Mouse (Mus musculus): Measurements from ENCODE around the gene Olfr113. TPM values are rescaled to one million over a fixed set of nuclear protein-coding genes. Genes with fewer than 3 reads are reported as not detected.

The Olfr113 gene
- not detected in 2 replicates for polyA plus RNA-seq (2015; fragmentation: Nextera tagmentation; extraction: Ambion mirVana)

GRCm38 (mm10) chr17:37577563-37577962, at the start of gene Olfr113:
Gene Olfr113 (minus strand): TSS chr17:37577663.

DNA sequence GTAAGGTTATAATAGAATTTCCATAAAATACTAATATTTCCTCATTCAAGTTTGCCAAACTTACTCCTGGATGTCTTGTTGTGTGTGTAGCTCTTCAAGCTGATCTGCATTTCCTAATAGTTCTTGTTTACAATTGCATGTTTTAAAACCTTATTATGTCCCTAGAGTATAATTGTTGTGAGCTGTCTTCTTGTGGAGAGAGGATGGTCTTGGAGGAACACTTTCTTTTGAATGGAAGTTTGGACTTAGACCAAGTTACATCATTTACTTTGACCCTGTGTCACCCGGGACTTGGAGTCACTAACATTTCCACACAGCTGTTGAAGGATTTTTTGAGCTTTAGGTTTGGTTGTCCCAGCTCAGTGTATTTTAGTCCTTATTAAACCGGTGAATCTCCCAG, 49.5 kb upstream of the Olfr113 start, which contains the start of the genes Olfr115 and Olfr116:
Olfr115 (minus strand) TSS at position 101 of the 400 bp plus-strand sequence.
Olfr116 (minus strand) TSS at position 191 of the 400 bp plus-strand sequence.

GRCm38 (mm10) chr17:37592643-37593042, 15.2 kb upstream of the Olfr113 start, which contains the start of gene Olfr114:
Gene Olfr114 (minus strand): TSS chr17:37592743.

GRCm38 (mm10) chr17:37569351-37569750, 8.1 kb downstream of the Olfr113 start, which contains the start of gene Olfr112:
Gene Olfr112 (minus strand): TSS chr17:37569451.

Other genes starting within 250 kb of the Olfr113 start
- gene Olfr103, start 238.0 kb downstream of the Olfr113 start, polyA plus RNA-seq (2015; fragmentation: Nextera tagmentation; extraction: Ambion mirVana), result not detected in 2 replicates
- gene Olfr104-ps, start 218.1 kb downstream of the Olfr113 start, polyA plus RNA-seq (2015; fragmentation: Nextera tagmentation; extraction: Ambion mirVana), result not detected in 2 replicates
- not detected in 2 replicates for gene Olfr105-ps, start 198.6 kb downstream of the Olfr113 start, polyA plus RNA-seq (2015; fragmentation: Nextera tagmentation; extraction: Ambion mirVana)
- gene Olfr106-ps, start 187.3 kb downstream of the Olfr113 start, polyA plus RNA-seq (2015; fragmentation: Nextera tagmentation; extraction: Ambion mirVana), result not detected in 2 replicates
- gene Olfr107, start 178.4 kb downstream of the Olfr113 start, polyA plus RNA-seq (2015; fragmentation: Nextera tagmentation; extraction: Ambion mirVana), result not detected in 2 replicates
- not detected in 2 replicates for gene Olfr108, start 132.2 kb downstream of the Olfr113 start, polyA plus RNA-seq (2015; fragmentation: Nextera tagmentation; extraction: Ambion mirVana)
- not detected in 2 replicates for gene Olfr109, start 118.7 kb downstream of the Olfr113 start, polyA plus RNA-seq (2015; fragmentation: Nextera tagmentation; extraction: Ambion mirVana)
- 0.10 TPM in 1 of 2 replicates, not detected in the other for gene H2-M2, start 94.1 kb downstream of the Olfr113 start, polyA plus RNA-seq (2015; fragmentation: Nextera tagmentation; extraction: Ambion mirVana)
- gene Olfr110, start 85.2 kb downstream of the Olfr113 start, polyA plus RNA-seq (2015; fragmentation: Nextera tagmentation; extraction: Ambion mirVana), result 0.11 TPM in 1 of 2 replicates, not detected in the other
- gene Olfr111, start 69.6 kb downstream of the Olfr113 start, polyA plus RNA-seq (2015; fragmentation: Nextera tagmentation; extraction: Ambion mirVana), result not detected in 2 replicates
- gene Olfr112, start 8.2 kb downstream of the Olfr113 start, polyA plus RNA-seq (2015; fragmentation: Nextera tagmentation; extraction: Ambion mirVana), result not detected in 2 replicates
- gene Olfr114, start 15.1 kb upstream of the Olfr113 start, polyA plus RNA-seq (2015; fragmentation: Nextera tagmentation; extraction: Ambion mirVana), result not detected in 2 replicates
- gene Olfr115, start 49.4 kb upstream of the Olfr113 start, polyA plus RNA-seq (2015; fragmentation: Nextera tagmentation; extraction: Ambion mirVana), result not detected in 2 replicates
- not detected in 2 replicates for gene Olfr116, start 49.5 kb upstream of the Olfr113 start, polyA plus RNA-seq (2015; fragmentation: Nextera tagmentation; extraction: Ambion mirVana)
- not detected in 2 replicates for gene Olfr117, start 86.1 kb upstream of the Olfr113 start, polyA plus RNA-seq (2015; fragmentation: Nextera tagmentation; extraction: Ambion mirVana)
- gene Olfr118, start 89.3 kb upstream of the Olfr113 start, polyA plus RNA-seq (2015; fragmentation: Nextera tagmentation; extraction: Ambion mirVana), result not detected in 2 replicates
- gene Olfr119, start 118.9 kb upstream of the Olfr113 start, polyA plus RNA-seq (2015; fragmentation: Nextera tagmentation; extraction: Ambion mirVana), result not detected in 2 replicates
- not detected in 2 replicates for gene Olfr120, start 144.1 kb upstream of the Olfr113 start, polyA plus RNA-seq (2015; fragmentation: Nextera tagmentation; extraction: Ambion mirVana)
- not detected in 2 replicates for gene Olfr121, start 171.2 kb upstream of the Olfr113 start, polyA plus RNA-seq (2015; fragmentation: Nextera tagmentation; extraction: Ambion mirVana)
- not detected in 2 replicates for gene Olfr122, start 190.9 kb upstream of the Olfr113 start, polyA plus RNA-seq (2015; fragmentation: Nextera tagmentation; extraction: Ambion mirVana)
- not detected in 2 replicates for gene Olfr123, start 215.9 kb upstream of the Olfr113 start, polyA plus RNA-seq (2015; fragmentation: Nextera tagmentation; extraction: Ambion mirVana)
- gene Olfr124, start 222.2 kb upstream of the Olfr113 start, polyA plus RNA-seq (2015; fragmentation: Nextera tagmentation; extraction: Ambion mirVana), result not detected in 2 replicates